Mouse (Mus musculus) MEL (cell line): ENCODE data around the gene Tctn3. TPM values are rescaled to one million over a fixed set of nuclear protein-coding genes. Genes with fewer than 3 reads are reported as not detected.

Experiments used
- DNase-seq: peaks from one replicate; pipeline ENCODE4 v3.0.0; 2011; ENCODE audit warnings: low read depth, low spot score
- H3K27ac ChIP-seq: 2 replicates; pipeline ENCODE4 v1.5.1; 2012; ENCODE audit warnings: low read depth, mild to moderate bottlenecking, control low read depth, low read length, moderate library complexity; ENCODE audit not compliant: control insufficient read depth
- H3K27me3 ChIP-seq, 2 experiments: fragments of 150-350 bp in 1 of 2; sonication (generic) in 1 of 2; 2 replicates each; pipeline ENCODE4 v1.6.1; 2012; ENCODE audit warnings: low read length in 2 of 2, mild to moderate bottlenecking in 2 of 2, improper control_type of control experiment in 1 of 2, moderate library complexity in 1 of 2; ENCODE audit not compliant: insufficient read depth in 2 of 2, control insufficient read depth in 1 of 2
- H3K36me3 ChIP-seq, 2 experiments: 2 replicates each; pipeline ENCODE4 v1.6.1; 2012 to 2014; ENCODE audit warnings: low read length in 2 of 2, improper control_type of control experiment in 1 of 2, inconsistent platforms in 1 of 2, mild to moderate bottlenecking in 1 of 2; ENCODE audit not compliant: insufficient read depth in 2 of 2, control insufficient read depth in 1 of 2
- H3K4me1 ChIP-seq, 2 experiments: fragments of 150-350 bp in 1 of 2; sonication (generic) in 1 of 2; 2 replicates each; pipeline ENCODE4 v1.6.1; 2012; ENCODE audit warnings: low read length in 2 of 2, improper control_type of control experiment in 1 of 2, mild to moderate bottlenecking in 1 of 2; ENCODE audit not compliant: insufficient read depth in 2 of 2, control insufficient read depth in 1 of 2
- H3K4me3 ChIP-seq, 2 experiments: fragments of 150-350 bp in 1 of 2; sonication (generic) in 1 of 2; 2 replicates each; pipeline ENCODE4 v1.5.1; 2012; ENCODE audit warnings: low read depth in 2 of 2, low read length in 2 of 2, mild to moderate bottlenecking in 2 of 2, moderate library complexity in 2 of 2, control low read depth in 1 of 2, improper control_type of control experiment in 1 of 2; ENCODE audit not compliant: control insufficient read depth in 1 of 2, insufficient read depth in 1 of 2
- H3K79me2 ChIP-seq: 2 replicates; pipeline ENCODE4 v1.6.1; 2012; ENCODE audit warnings: mild to moderate bottlenecking, low read length, moderate library complexity; ENCODE audit not compliant: control insufficient read depth, poor library complexity, insufficient read depth
- H3K9ac ChIP-seq: 2 replicates; pipeline ENCODE4 v1.6.1; 2012; ENCODE audit warnings: low read depth, mild to moderate bottlenecking, control low read depth, low read length, moderate library complexity; ENCODE audit not compliant: control insufficient read depth, poor library complexity, severe bottlenecking
- H3K9me3 ChIP-seq: fragments of 150-350 bp; sonication (generic); replicated peaks from 2 replicates; pipeline ENCODE4 v1.6.1; 2012; ENCODE audit warnings: mild to moderate bottlenecking, low read length, improper control_type of control experiment, moderate library complexity; ENCODE audit not compliant: insufficient read depth
- BHLHE40 ChIP-seq: IDR thresholded peaks from 2 replicates; pipeline ENCODE4 v1.6.1; 2012; ENCODE audit warnings: low read depth, mild to moderate bottlenecking, inconsistent platforms, low read length, improper control_type of control experiment, borderline replicate concordance
- CHD2 ChIP-seq: IDR thresholded peaks from 2 replicates; pipeline ENCODE4 v1.6.1; 2011; ENCODE audit warnings: low read length, improper control_type of control experiment
- CTCF ChIP-seq, 3 experiments: IDR thresholded peaks in 2 of 3; conservative IDR thresholded peaks in 1 of 3; 2 replicates each; pipeline ENCODE4 v1.5.1; 2011 to 2012; ENCODE audit warnings: low read length in 3 of 3, low read depth in 2 of 3, mild to moderate bottlenecking in 2 of 3, improper control_type of control experiment in 1 of 3, inconsistent platforms in 1 of 3, mixed read lengths in 1 of 3, moderate library complexity in 1 of 3; ENCODE audit not compliant: control insufficient read depth in 1 of 3, insufficient read depth in 1 of 3, poor library complexity in 1 of 3, severe bottlenecking in 1 of 3
- E2F4 ChIP-seq: IDR thresholded peaks from 2 replicates; pipeline ENCODE4 v1.6.1; 2011; ENCODE audit warnings: low read depth, low read length, improper control_type of control experiment, borderline replicate concordance
- EP300 ChIP-seq, 2 experiments: IDR thresholded peaks; 2 replicates each; pipeline ENCODE4 v1.6.1; 2011; ENCODE audit warnings: improper control_type of control experiment in 2 of 2, low read length in 2 of 2, low read depth in 1 of 2, mild to moderate bottlenecking in 1 of 2
- ETS1 ChIP-seq: IDR thresholded peaks from 2 replicates; pipeline ENCODE4 v1.6.1; 2012; ENCODE audit warnings: low read depth, mild to moderate bottlenecking, inconsistent platforms, low read length, improper control_type of control experiment, moderate library complexity
- HCFC1 ChIP-seq: IDR thresholded peaks from 2 replicates; pipeline ENCODE4 v1.6.1; 2012; ENCODE audit warnings: low read depth, mild to moderate bottlenecking, inconsistent platforms, low read length, improper control_type of control experiment, moderate library complexity
- JUND ChIP-seq: IDR thresholded peaks from 2 replicates; pipeline ENCODE4 v1.6.1; 2011; ENCODE audit warnings: low read depth, mild to moderate bottlenecking, improper control_type of control experiment, low read length
- MAX ChIP-seq: IDR thresholded peaks from 2 replicates; pipeline ENCODE4 v1.6.1; 2011; ENCODE audit warnings: low read length, improper control_type of control experiment
- MAZ ChIP-seq: IDR thresholded peaks from 2 replicates; pipeline ENCODE4 v1.6.1; 2012; ENCODE audit warnings: low read depth, mild to moderate bottlenecking, inconsistent platforms, low read length, improper control_type of control experiment
- MXI1 ChIP-seq: IDR thresholded peaks from 2 replicates; pipeline ENCODE4 v1.6.1; 2011; ENCODE audit warnings: mild to moderate bottlenecking, low read depth, low read length, improper control_type of control experiment
- MYB ChIP-seq: IDR thresholded peaks from 2 replicates; pipeline ENCODE4 v1.6.1; 2011; ENCODE audit warnings: mild to moderate bottlenecking, low read depth, low read length, improper control_type of control experiment
- NELFE ChIP-seq: IDR thresholded peaks from 2 replicates; pipeline ENCODE4 v1.6.1; 2011; ENCODE audit warnings: low read depth, low read length, improper control_type of control experiment
- NRF1 ChIP-seq: IDR thresholded peaks from 2 replicates; pipeline ENCODE4 v1.6.1; 2014; ENCODE audit warnings: low read depth, mild to moderate bottlenecking, inconsistent platforms, low read length, improper control_type of control experiment, moderate library complexity; ENCODE audit not compliant: poor library complexity, insufficient read depth, severe bottlenecking
- POLR2AphosphoS2 ChIP-seq: IDR thresholded peaks from 2 replicates; pipeline ENCODE4 v1.6.1; 2011; ENCODE audit warnings: low read length, improper control_type of control experiment
- RCOR1 ChIP-seq: IDR thresholded peaks from 2 replicates; pipeline ENCODE4 v1.6.1; 2012; ENCODE audit warnings: low read depth, mild to moderate bottlenecking, inconsistent platforms, low read length, improper control_type of control experiment
- SIN3A ChIP-seq: IDR thresholded peaks from 2 replicates; pipeline ENCODE4 v1.6.1; 2012; ENCODE audit warnings: low read length, improper control_type of control experiment, inconsistent platforms
- TAL1 ChIP-seq: IDR thresholded peaks from 2 replicates; pipeline ENCODE4 v1.6.1; 2012; ENCODE audit warnings: mild to moderate bottlenecking, inconsistent platforms, low read length, moderate library complexity, mixed read lengths
- TBP ChIP-seq: IDR thresholded peaks from 2 replicates; pipeline ENCODE4 v1.8.0; 2011; ENCODE audit warnings: low read depth, low read length, improper control_type of control experiment
- TCF12 ChIP-seq: IDR thresholded peaks from 2 replicates; pipeline ENCODE4 v1.6.1; 2014; ENCODE audit warnings: low read depth, mild to moderate bottlenecking, inconsistent platforms, low read length, improper control_type of control experiment, moderate library complexity
- UBTF ChIP-seq: IDR thresholded peaks from 2 replicates; pipeline ENCODE4 v1.6.1; 2012; ENCODE audit warnings: low read depth, mild to moderate bottlenecking, inconsistent platforms, low read length, improper control_type of control experiment, moderate library complexity, borderline replicate concordance; ENCODE audit not compliant: insufficient read depth
- USF1 ChIP-seq: IDR thresholded peaks from 2 replicates; pipeline ENCODE4 v1.6.1; 2014; ENCODE audit warnings: low read depth, mild to moderate bottlenecking, inconsistent platforms, low read length, improper control_type of control experiment, moderate library complexity
- USF2 ChIP-seq, 2 experiments: IDR thresholded peaks; 2 replicates each; pipeline ENCODE4 v1.6.1; 2011 to 2012; ENCODE audit warnings: improper control_type of control experiment in 2 of 2, low read length in 2 of 2, borderline replicate concordance in 1 of 2, inconsistent platforms in 1 of 2, low read depth in 1 of 2, mild to moderate bottlenecking in 1 of 2; ENCODE audit not compliant: insufficient read depth in 1 of 2
- ZC3H11A ChIP-seq: IDR thresholded peaks from 2 replicates; pipeline ENCODE4 v1.6.1; 2012; ENCODE audit warnings: low read depth, mild to moderate bottlenecking, inconsistent platforms, low read length, improper control_type of control experiment
- ZKSCAN1 ChIP-seq: IDR thresholded peaks from 2 replicates; pipeline ENCODE4 v1.6.1; 2012; ENCODE audit warnings: low read depth, mild to moderate bottlenecking, inconsistent platforms, low read length, improper control_type of control experiment, moderate library complexity
- ZNF384 ChIP-seq: IDR thresholded peaks from 2 replicates; pipeline ENCODE4 v1.6.1; 2012; ENCODE audit warnings: low read depth, mild to moderate bottlenecking, inconsistent platforms, low read length, improper control_type of control experiment
- polyA plus RNA-seq, 2 experiments: library from polyadenylated mRNA; stranded (reverse) in 1 of 2; unstranded in 1 of 2; fragments of >175 nt in 1 of 2; fragments of >200 nt in 1 of 2; gene quantifications; 2 replicates each; pipeline versions ENCODE4 v1.2.1 to v1.2.4; 2012; ENCODE audit warnings: low replicate concordance in 2 of 2, low read depth in 1 of 2; ENCODE audit not compliant: insufficient read length in 2 of 2, insufficient read depth in 1 of 2, missing spikeins in 1 of 2
- total RNA-seq: library from RNA; depleted of rRNA; stranded (reverse); fragments of 300-350 nt; gene quantifications from 2 replicates; pipeline ENCODE4 v1.2.3, GENCODE M21; 2012

The Tctn3 gene
- total and polyA plus RNA-seq, 3 experiments: 3.6 to 6.2 TPM; not detected in 1

DNA sequence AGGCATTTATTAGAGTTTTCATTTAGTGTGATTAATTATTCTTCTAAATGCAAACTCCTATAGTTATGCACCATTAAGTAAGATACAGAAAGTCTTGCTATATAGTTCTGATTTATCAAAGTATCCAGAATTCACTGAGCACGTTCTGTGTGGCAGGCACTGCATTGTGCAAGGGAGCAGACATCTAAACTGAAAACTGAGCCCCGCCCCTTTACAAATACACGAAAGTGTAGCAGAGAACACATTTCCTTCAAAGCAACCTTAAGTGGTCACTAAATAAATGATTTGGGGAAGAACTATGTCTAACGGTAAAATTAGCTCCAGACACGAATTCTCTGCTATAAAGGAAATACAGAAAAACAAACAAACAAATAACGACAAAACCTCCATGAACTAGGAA, 46.2 kb upstream of the Tctn3 start:
- no peak for DNase-seq
- Histone ChIP-seq H3K36me3 (no peaks in the 10 kb centered on the region), H3K27ac (no peak overlapping the region), H3K79me2 (no peaks in the 10 kb centered on the region), H3K9me3 (no peaks in the 10 kb centered on the region), H3K4me1 (no peaks in the 10 kb centered on the region), H3K4me3 (no peak overlapping the region), H3K9ac (no peak overlapping the region), H3K27me3 (no peaks in the 10 kb centered on the region; a peak in 3 of 4 replicates)
- TF ChIP-seq USF2 (IDR thresholded peaks at IDR 0.05; ENCODE audit: borderline replicate concordance in 1 of 2, insufficient read depth in 1 of 2, low read depth in 1 of 2, low read length in 2 of 2) (no peak), POLR2AphosphoS2 (no peak), TAL1 (no peak), ZNF384 (no peak), UBTF (no peak), TBP (no peak), CTCF (IDR thresholded peaks at IDR 0.05 in 2 of 3, conservative IDR thresholded peaks at IDR 0.05 in 1 of 3; ENCODE audit: control insufficient read depth in 1 of 3, insufficient read depth in 1 of 3, low read depth in 2 of 3, low read length in 3 of 3, poor library complexity in 1 of 3, severe bottlenecking in 1 of 3) (no peak), MYB (no peak), JUND (no peak), MAX (no peak), E2F4 (no peak), SIN3A (no peak), USF1 (no peak), ETS1 (no peak), ZC3H11A (no peak), BHLHE40 (no peak), CHD2 (no peak), EP300 (IDR thresholded peaks at IDR 0.05; ENCODE audit: low read depth in 1 of 2, low read length in 2 of 2) (no peak)

DNA sequence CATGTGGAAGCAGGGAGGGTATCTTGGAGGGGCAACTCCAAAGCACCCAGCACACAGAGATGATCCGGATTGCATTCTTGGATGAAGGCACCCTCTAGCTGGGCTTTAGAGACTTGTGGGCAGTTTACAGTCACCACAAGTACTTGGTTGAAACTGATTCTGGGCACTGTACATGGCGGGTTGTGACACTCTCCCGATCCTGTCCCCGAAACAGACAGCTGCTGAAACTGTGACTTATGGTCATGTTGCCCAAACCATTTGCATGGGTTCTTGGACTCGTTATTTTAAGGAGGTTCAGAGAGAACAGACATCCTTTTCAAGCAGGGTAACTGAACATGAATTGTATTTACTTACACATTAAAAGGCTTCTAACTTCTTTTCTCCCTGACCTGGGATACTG, 44.2 kb upstream of the Tctn3 start:
- DNase-seq: no peak
- Histone ChIP-seq H3K9ac (no peak overlapping the region), H3K4me3 (no peak overlapping the region), H3K9me3 (no peaks in the 10 kb centered on the region), H3K27me3 (peaks cover 1 to 3% of the 10 kb centered on the region in 2 experiments), H3K27ac (no peak overlapping the region), H3K4me1 (no peaks in the 10 kb centered on the region), H3K79me2 (no peaks in the 10 kb centered on the region), H3K36me3 (no peaks in the 10 kb centered on the region)
- TF ChIP-seq POLR2AphosphoS2: no peak
- no peak for TF ChIP-seq ZC3H11A
- no peak for TF ChIP-seq TCF12
- no peak for TF ChIP-seq HCFC1
- no peak for TF ChIP-seq MXI1
- no peak for TF ChIP-seq CHD2
- no peak for TF ChIP-seq EP300 (IDR thresholded peaks at IDR 0.05; ENCODE audit: low read depth in 1 of 2, low read length in 2 of 2)
- no peak for TF ChIP-seq ZKSCAN1
- TF ChIP-seq NRF1: no peak
- no peak for TF ChIP-seq MAZ
- TF ChIP-seq MYB: no peak
- TF ChIP-seq NELFE: no peak
- TF ChIP-seq RCOR1: no peak
